Mouse (Mus musculus) intestine, embryonic 14.5 days (tissue): Measurements from ENCODE around the gene Hectd4. TPM values are rescaled to one million over a fixed set of nuclear protein-coding genes. Genes with fewer than 3 reads are reported as not detected.

ENCODE experiments used
- ATAC-seq: fragments of 200-750 bp; cut with Nextera tagmentation; replicated peaks from 2 replicates; pipeline ENCODE4 v1.8.0; 2017; ENCODE audit warnings: low read depth, moderate number of reproducible peaks, moderate TSS enrichment, moderate library complexity; ENCODE audit not compliant: low FRiP score, low TSS enrichment
- DNase-seq: peaks from one replicate; pipeline ENCODE4 v3.0.0-alpha.2; 2018; ENCODE audit warnings: low spot score
- H3K27ac ChIP-seq: fragments of 300-500 bp; sonication (generic); 2 replicates; pipeline ENCODE4 v1.5.1; 2014; ENCODE audit warnings: low read depth, mild to moderate bottlenecking, control low read depth
- H3K27me3 ChIP-seq: fragments of 300-500 bp; sonication (generic); replicated peaks from 2 replicates; pipeline ENCODE4 v1.6.1; 2014; ENCODE audit warnings: low read length, control low read depth; ENCODE audit not compliant: control insufficient read depth, insufficient read depth
- H3K36me3 ChIP-seq: fragments of 300-500 bp; sonication (generic); 2 replicates; pipeline ENCODE4 v1.6.1; 2014; ENCODE audit warnings: low read length, control low read depth; ENCODE audit not compliant: control insufficient read depth, insufficient read depth
- H3K4me1 ChIP-seq: fragments of 300-500 bp; sonication (generic); replicated peaks from 2 replicates; pipeline ENCODE4 v1.6.1; 2014; ENCODE audit warnings: low read length, control low read depth, mixed read lengths; ENCODE audit not compliant: control insufficient read depth, insufficient read depth
- H3K4me2 ChIP-seq: fragments of 300-500 bp; sonication (generic); 2 replicates; pipeline ENCODE4 v1.6.1; 2014; ENCODE audit warnings: low read length
- H3K4me3 ChIP-seq: fragments of 300-500 bp; sonication (generic); 2 replicates; pipeline ENCODE4 v1.5.1; 2014; ENCODE audit warnings: low read depth, low read length, control low read depth, mixed read lengths
- H3K9ac ChIP-seq: fragments of 300-500 bp; sonication (generic); 2 replicates; pipeline ENCODE4 v1.6.1; 2014; ENCODE audit warnings: mild to moderate bottlenecking, low read length
- H3K9me3 ChIP-seq: fragments of 300-500 bp; sonication (generic); 2 replicates; pipeline ENCODE4 v1.6.1; 2016; ENCODE audit warnings: low read length, control low read depth; ENCODE audit not compliant: control insufficient read depth
- WGBS: fragments of 180-500 bp; shearing (Covaris S2); extraction: QIAGEN DNeasy Blood & Tissue Kit; methylation state at CpG from one replicate; pipeline ENCODE4 v1.1.7; 2014; 5-methylcytosine and 5-hydroxymethylcytosine counted together
- polyA plus RNA-seq: library from polyadenylated mRNA; unstranded; fragments of >200 nt; fragmentation: Nextera tagmentation; extraction: Ambion mirVana; gene quantifications from 2 replicates; pipeline ENCODE4 v1.2.1, GENCODE M21; 2014

Gene Hectd4
- polyA plus RNA-seq, 1 experiment from 2014 or later: 8.1 TPM

GRCm38 (mm10) chr5:121340965-121341473 lies 121.0 kb downstream of the Hectd4 start:
- Histone ChIP-seq H3K4me3 (no peak overlapping the region), H3K4me1 (peaks cover 3% of the 10 kb centered on the region; the same call in 1 of the 2 replicates), H3K27me3 (no peaks in the 10 kb centered on the region), H3K9me3 (no peaks in the 10 kb centered on the region), H3K9ac (no peak overlapping the region), H3K27ac (no peak overlapping the region), H3K36me3 (peaks cover 86% of the 10 kb centered on the region), H3K4me2 (no peak overlapping the region)
- WGBS: 14% methylated on average over 7 of the region's 7 CpGs
- ATAC-seq (no peak), DNase-seq (no peak)

GRCm38 (mm10) chr5:121342490-121342889 lies 122.5 kb downstream of the Hectd4 start:
- Histone ChIP-seq H3K9me3 (no peaks in the 10 kb centered on the region), H3K4me2 (no peak overlapping the region), H3K4me1 (peaks cover 3% of the 10 kb centered on the region; the same call in 1 of the 2 replicates), H3K4me3 (no peak overlapping the region), H3K36me3 (peaks cover 78% of the 10 kb centered on the region), H3K9ac (no peak overlapping the region), H3K27me3 (no peaks in the 10 kb centered on the region), H3K27ac (no peak overlapping the region)
- DNase-seq: no peak
- no peak for ATAC-seq
- WGBS: 90% methylated on average over 11 of the region's 11 CpGs

GRCm38 (mm10) chr5:121343997-121344396 lies 124.0 kb downstream of the Hectd4 start:
- ATAC-seq (no peak), DNase-seq (no peak)
- WGBS: 94% methylated on average over 8 of the region's 8 CpGs
- Histone ChIP-seq H3K36me3 (peaks cover 77% of the 10 kb centered on the region), H3K27me3 (no peaks in the 10 kb centered on the region), H3K4me2 (no peak overlapping the region), H3K4me1 (peaks cover 3% of the 10 kb centered on the region; the same call in 1 of the 2 replicates), H3K9ac (no peak overlapping the region), H3K9me3 (no peaks in the 10 kb centered on the region), H3K4me3 (no peak overlapping the region), H3K27ac (no peak overlapping the region)

- DNase-seq (no peak), ATAC-seq (peak; percentile 65; the same call in 1 of the 2 replicates)
- no peak overlapping the region for H3K27ac ChIP-seq
- H3K9ac ChIP-seq: no peak overlapping the region
- no peaks in the 10 kb centered on the region for H3K4me1 ChIP-seq
- no peaks in the 10 kb centered on the region for H3K27me3 ChIP-seq
- H3K4me3 ChIP-seq: no peak overlapping the region
- no peak overlapping the region for H3K4me2 ChIP-seq
- WGBS: 58% methylated on average over 9 of the region's 9 CpGs
- peaks cover 99% of the 10 kb centered on the region for H3K36me3 ChIP-seq
- H3K9me3 ChIP-seq: no peaks in the 10 kb centered on the region
These were observed 139.2 kb downstream of the Hectd4 start for GRCm38 (mm10) chr5:121359229-121359628.

- Histone ChIP-seq H3K27ac (no peak overlapping the region), H3K4me1 (no peaks in the 10 kb centered on the region), H3K9me3 (no peaks in the 10 kb centered on the region), H3K27me3 (no peaks in the 10 kb centered on the region), H3K36me3 (peaks cover 99% of the 10 kb centered on the region), H3K4me3 (no peak overlapping the region), H3K4me2 (no peak overlapping the region), H3K9ac (no peak overlapping the region)
- 83% methylated on average over 5 of the region's 5 CpGs for WGBS
- ATAC-seq: no peak
- DNase-seq: no peak
These were observed 141.7 kb downstream of the Hectd4 start for GRCm38 (mm10) chr5:121361696-121362095.

GRCm38 (mm10) chr5:121363441-121363840 lies 143.4 kb downstream of the Hectd4 start:
- H3K36me3 ChIP-seq: peaks cover 98% of the 10 kb centered on the region
- H3K27me3 ChIP-seq: no peaks in the 10 kb centered on the region
- no peak overlapping the region for H3K27ac ChIP-seq
- H3K4me2 ChIP-seq: no peak overlapping the region
- no peak for ATAC-seq
- H3K9ac ChIP-seq: no peak overlapping the region
- DNase-seq: no peak
- no peaks in the 10 kb centered on the region for H3K4me1 ChIP-seq
- H3K4me3 ChIP-seq: no peak overlapping the region
- no peaks in the 10 kb centered on the region for H3K9me3 ChIP-seq
- 83% methylated on average over 7 of the region's 7 CpGs for WGBS

- Histone ChIP-seq H3K27ac (no peak overlapping the region), H3K27me3 (no peaks in the 10 kb centered on the region), H3K4me1 (no peaks in the 10 kb centered on the region), H3K9me3 (no peaks in the 10 kb centered on the region), H3K4me2 (no peak overlapping the region), H3K9ac (no peak overlapping the region), H3K4me3 (no peak overlapping the region), H3K36me3 (peaks cover 93% of the 10 kb centered on the region)
- ATAC-seq (no peak), DNase-seq (no peak)
- 87% methylated on average over 16 of the region's 16 CpGs for WGBS
These were observed 146.6 kb downstream of the Hectd4 start for GRCm38 (mm10) chr5:121366449-121367225.

GRCm38 (mm10) chr5:121367255-121367654 lies 147.2 kb downstream of the Hectd4 start:
- H3K36me3 ChIP-seq: peaks cover 93% of the 10 kb centered on the region

GRCm38 (mm10) chr5:121371712-121372111 lies 151.7 kb downstream of the Hectd4 start:
- H3K4me1 ChIP-seq: no peaks in the 10 kb centered on the region
- WGBS: 88% methylated on average over 6 of the region's 6 CpGs
- DNase-seq (no peak), ATAC-seq (no peak)
- H3K27ac ChIP-seq: no peak overlapping the region
- no peak overlapping the region for H3K4me3 ChIP-seq
- no peak overlapping the region for H3K9ac ChIP-seq
- no peak overlapping the region for H3K4me2 ChIP-seq
- H3K36me3 ChIP-seq: peaks cover 91% of the 10 kb centered on the region
- no peaks in the 10 kb centered on the region for H3K9me3 ChIP-seq
- no peaks in the 10 kb centered on the region for H3K27me3 ChIP-seq

More at GRCm38 (mm10) chr5:121367255-121367654, 147.2 kb downstream of the Hectd4 start:
- H3K4me1 ChIP-seq: no peaks in the 10 kb centered on the region
- H3K27ac ChIP-seq: no peak overlapping the region
- DNase-seq (no peak), ATAC-seq (no peak; the same call in 1 of the 2 replicates)
- H3K4me3 ChIP-seq: no peak overlapping the region
- H3K27me3 ChIP-seq: no peaks in the 10 kb centered on the region
- no peak overlapping the region for H3K9ac ChIP-seq
- H3K9me3 ChIP-seq: no peaks in the 10 kb centered on the region
- no peak overlapping the region for H3K4me2 ChIP-seq
- WGBS: 90% methylated on average over 4 of the region's 4 CpGs
